Mouse (Mus musculus) kidney, embryonic 16.5 days (tissue): Measurements from ENCODE around the gene Gsto1. TPM values are rescaled to one million over a fixed set of nuclear protein-coding genes. Genes with fewer than 3 reads are reported as not detected.

Source experiments
- ATAC-seq: fragments of 200-750 bp; cut with Nextera tagmentation; 2 replicates; pipeline ENCODE4 v1.8.0; 2017; ENCODE audit warnings: moderate TSS enrichment; ENCODE audit not compliant: low FRiP score, low TSS enrichment
- H3K27ac ChIP-seq: fragments of 300-500 bp; sonication (generic); 2 replicates; pipeline ENCODE4 v1.5.1; 2014; ENCODE audit warnings: low read length
- H3K27me3 ChIP-seq: fragments of 300-500 bp; sonication (generic); 2 replicates; pipeline ENCODE4 v1.6.1; 2014; ENCODE audit warnings: low read length, control low read depth, mixed read lengths; ENCODE audit not compliant: insufficient read depth
- H3K36me3 ChIP-seq: fragments of 300-500 bp; sonication (generic); 2 replicates; pipeline ENCODE4 v1.6.1; 2014; ENCODE audit warnings: low read length, control low read depth, mixed read lengths; ENCODE audit not compliant: insufficient read depth
- H3K4me1 ChIP-seq: fragments of 300-500 bp; sonication (generic); 2 replicates; pipeline ENCODE4 v1.6.1; 2014; ENCODE audit warnings: low read length, control low read depth, mixed read lengths; ENCODE audit not compliant: insufficient read depth
- H3K4me2 ChIP-seq: fragments of 300-500 bp; sonication (generic); replicated peaks from 2 replicates; pipeline ENCODE4 v1.6.1; 2014; ENCODE audit warnings: low read depth, low read length
- H3K4me3 ChIP-seq: fragments of 300-500 bp; sonication (generic); 2 replicates; pipeline ENCODE4 v1.5.1; 2014; ENCODE audit warnings: mild to moderate bottlenecking, low read length
- H3K9ac ChIP-seq: fragments of 300-500 bp; sonication (generic); replicated peaks from 2 replicates; pipeline ENCODE4 v1.6.1; 2014; ENCODE audit warnings: low read length
- H3K9me3 ChIP-seq: fragments of 300-500 bp; sonication (generic); 2 replicates; pipeline ENCODE4 v1.6.1; 2016; ENCODE audit warnings: low read length, control low read depth
- WGBS: fragments of 180-500 bp; shearing (Covaris S2); extraction: QIAGEN DNeasy Blood & Tissue Kit; methylation state at CpG from one replicate; pipeline ENCODE4 v1.1.7; 2014; 5-methylcytosine and 5-hydroxymethylcytosine counted together
- polyA plus RNA-seq: library from polyadenylated mRNA; unstranded; fragments of >200 nt; fragmentation: Nextera tagmentation; extraction: Ambion mirVana; gene quantifications from 2 replicates; pipeline ENCODE4 v1.2.1, GENCODE M21; 2015

Gsto1 gene
- polyA plus RNA-seq, 1 experiment from 2014 or later, result 134 TPM

GRCm38 (mm10) chr19:47885886-47886285 is 31.1 kb downstream of the Gsto1 start:
- no peak for ATAC-seq
- Histone ChIP-seq H3K4me2 (no peak overlapping the region), H3K9ac (no peak overlapping the region), H3K27me3 (no peaks in the 10 kb centered on the region), H3K36me3 (no peaks in the 10 kb centered on the region), H3K4me1 (peaks cover 39% of the 10 kb centered on the region), H3K27ac (peak overlapping the region; percentile 17; the same call in 1 of the 2 replicates), H3K9me3 (no peaks in the 10 kb centered on the region), H3K4me3 (no peak overlapping the region)
- WGBS, result 76% methylated on average over 11 of the region's 11 CpGs

DNA sequence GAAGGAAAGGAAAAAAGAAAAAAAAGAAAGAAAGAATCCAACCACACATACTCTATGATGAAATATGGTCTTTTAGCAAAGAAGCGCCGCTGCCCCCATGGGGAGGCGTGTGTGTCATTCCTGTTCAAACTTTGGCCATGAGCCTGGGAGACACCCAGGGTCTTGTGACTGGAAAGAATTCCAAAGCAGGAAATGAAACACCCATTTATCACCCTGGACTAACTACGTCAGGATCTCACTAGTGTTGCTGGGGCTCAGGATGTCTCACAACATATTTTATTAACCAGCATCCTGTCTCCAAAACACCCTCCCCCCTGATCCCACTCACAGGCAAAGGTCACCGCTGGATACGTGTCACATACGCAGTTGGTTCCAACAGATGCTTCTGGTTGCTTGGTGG is 31.8 kb downstream of the Gsto1 start:
- 35% methylated on average over 7 of the region's 7 CpGs for WGBS
- no peaks in the 10 kb centered on the region for H3K27me3 ChIP-seq
- ATAC-seq, result peak; percentile 67
- H3K4me2 ChIP-seq, result no peak overlapping the region
- H3K4me1 ChIP-seq, result peaks cover 46% of the 10 kb centered on the region
- no peak overlapping the region for H3K4me3 ChIP-seq
- no peaks in the 10 kb centered on the region for H3K36me3 ChIP-seq
- no peaks in the 10 kb centered on the region for H3K9me3 ChIP-seq
- H3K27ac ChIP-seq, result peak overlapping the region; percentile 63; the same call in 1 of the 2 replicates
- H3K9ac ChIP-seq, result no peak overlapping the region

DNA sequence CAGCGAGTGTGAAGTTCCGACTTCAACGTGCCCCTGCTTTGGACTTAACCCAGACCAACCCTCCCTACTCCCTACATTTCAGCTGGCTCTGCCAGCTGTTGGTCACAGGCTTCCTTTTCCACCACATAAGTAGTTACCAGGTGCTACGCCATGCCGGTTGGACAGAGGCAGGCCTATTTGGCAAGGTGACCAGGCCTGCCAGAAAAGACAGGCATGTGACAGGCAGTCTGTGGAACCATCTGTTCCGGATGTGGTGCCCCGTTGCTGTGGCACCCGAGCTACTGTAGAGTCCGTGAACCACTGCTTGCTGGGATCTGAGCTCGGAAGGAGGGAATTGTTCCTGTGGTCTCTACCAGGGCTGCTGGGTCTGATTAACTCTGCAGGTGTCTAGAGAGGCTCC is 32.6 kb downstream of the Gsto1 start:
- Histone ChIP-seq H3K27ac (peak overlapping the region; percentile 63), H3K4me3 (no peak overlapping the region), H3K9me3 (no peaks in the 10 kb centered on the region), H3K4me2 (no peak overlapping the region), H3K9ac (no peak overlapping the region), H3K36me3 (no peaks in the 10 kb centered on the region), H3K27me3 (no peaks in the 10 kb centered on the region), H3K4me1 (peaks cover 52% of the 10 kb centered on the region)
- WGBS, result 88% methylated on average over 10 of the region's 10 CpGs
- no peak for ATAC-seq

DNA sequence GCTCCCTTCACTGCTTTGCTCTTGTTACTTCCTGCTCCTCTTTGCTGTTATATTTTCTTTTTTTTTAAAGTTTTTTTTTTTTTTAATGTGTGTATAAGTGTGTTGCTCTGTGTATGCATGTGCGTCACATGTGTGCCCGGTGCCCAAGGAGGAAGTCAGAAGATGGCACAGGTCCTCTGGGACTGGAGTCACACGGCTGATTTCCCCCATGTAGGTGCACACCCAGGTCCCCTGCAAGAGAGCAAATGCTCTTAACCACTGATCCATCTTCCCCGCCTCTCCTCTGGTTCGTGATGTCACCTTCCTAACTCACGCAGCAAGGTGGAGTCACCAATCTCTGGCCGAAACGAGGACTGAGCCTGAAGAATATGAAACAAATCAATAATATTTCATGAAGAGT is 33.3 kb downstream of the Gsto1 start:
- no peak for ATAC-seq
- Histone ChIP-seq H3K4me3 (no peak overlapping the region), H3K36me3 (no peaks in the 10 kb centered on the region), H3K9me3 (no peaks in the 10 kb centered on the region), H3K4me1 (peaks cover 54% of the 10 kb centered on the region), H3K27me3 (no peaks in the 10 kb centered on the region), H3K4me2 (no peak overlapping the region), H3K9ac (no peak overlapping the region), H3K27ac (no peak overlapping the region)
- WGBS, result 93% methylated on average over 8 of the region's 8 CpGs

DNA sequence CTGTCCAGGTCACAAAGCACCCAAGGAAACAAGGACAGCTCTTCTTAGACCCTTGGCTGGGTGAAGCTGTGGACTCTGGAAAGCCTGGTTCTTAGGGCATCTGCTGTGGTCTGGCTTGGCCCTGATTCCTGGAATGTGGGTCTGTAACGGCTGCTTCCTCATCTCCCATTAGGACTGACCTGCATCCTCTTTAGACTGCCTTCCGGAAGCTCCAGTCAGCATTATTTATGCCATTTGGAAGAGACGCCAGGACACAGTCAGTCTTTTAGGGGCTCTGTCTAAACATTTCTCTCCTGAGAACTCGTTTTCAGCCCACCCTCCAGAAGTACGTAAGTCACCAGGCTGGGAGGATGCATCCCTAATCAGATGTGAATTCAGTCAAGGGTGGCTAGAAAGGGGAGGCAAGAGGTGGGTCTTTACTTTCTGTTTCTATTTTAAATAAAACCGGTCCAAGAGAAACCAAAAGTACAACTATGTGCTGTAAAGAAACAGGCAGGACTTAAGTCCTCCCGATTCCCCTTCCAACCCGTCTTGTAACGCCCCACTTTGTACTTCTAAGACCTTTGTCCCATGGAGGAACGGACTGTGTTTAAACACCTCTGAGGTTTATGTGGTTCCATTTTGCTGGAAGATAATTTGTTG is 35.8 kb downstream of the Gsto1 start:
- Histone ChIP-seq H3K27me3 (no peaks in the 10 kb centered on the region), H3K9me3 (no peaks in the 10 kb centered on the region), H3K4me3 (peak overlapping the region; percentile 8; the same call in 1 of the 2 replicates), H3K4me1 (peaks cover 47% of the 10 kb centered on the region), H3K9ac (peak overlapping the region; percentile 37; the same call in 1 of the 2 replicates), H3K27ac (peak overlapping the region; percentile 93), H3K4me2 (peak overlapping the region; percentile 38), H3K36me3 (peaks cover 15% of the 10 kb centered on the region; the same call in 1 of the 2 replicates)
- ATAC-seq, result peak; percentile 37; the same call in 1 of the 2 replicates
- WGBS, result 32% methylated on average over 10 of the region's 10 CpGs

- Histone ChIP-seq H3K4me1 (peaks cover 39% of the 10 kb centered on the region), H3K27ac (peak overlapping the region; percentile 93), H3K9ac (no peak overlapping the region), H3K27me3 (no peaks in the 10 kb centered on the region), H3K36me3 (peaks cover 26% of the 10 kb centered on the region), H3K4me2 (peak overlapping the region; percentile 38; the same call in 1 of the 2 replicates), H3K9me3 (no peaks in the 10 kb centered on the region), H3K4me3 (no peak overlapping the region)
- 50% methylated on average over 11 of the region's 11 CpGs for WGBS
- peak; percentile 78 for ATAC-seq
These were observed 37.0 kb downstream of the Gsto1 start for GRCm38 (mm10) chr19:47891562-47892312.

GRCm38 (mm10) chr19:47893092-47893491 is 38.3 kb downstream of the Gsto1 start:
- H3K4me1 ChIP-seq, result peaks cover 32% of the 10 kb centered on the region
- peaks cover 36% of the 10 kb centered on the region for H3K36me3 ChIP-seq
- no peaks in the 10 kb centered on the region for H3K9me3 ChIP-seq
- H3K27me3 ChIP-seq, result no peaks in the 10 kb centered on the region
- ATAC-seq, result no peak
- no peak overlapping the region for H3K4me3 ChIP-seq
- no peak overlapping the region for H3K9ac ChIP-seq
- 96% methylated on average over 6 of the region's 6 CpGs for WGBS
- no peak overlapping the region for H3K27ac ChIP-seq
- H3K4me2 ChIP-seq, result no peak overlapping the region

- Histone ChIP-seq H3K9me3 (no peaks in the 10 kb centered on the region), H3K36me3 (peaks cover 36% of the 10 kb centered on the region), H3K4me3 (no peak overlapping the region), H3K4me2 (no peak overlapping the region), H3K4me1 (peaks cover 24% of the 10 kb centered on the region), H3K9ac (no peak overlapping the region), H3K27me3 (no peaks in the 10 kb centered on the region), H3K27ac (no peak overlapping the region)
- 80% methylated on average over 8 of the region's 8 CpGs for WGBS
- ATAC-seq, result no peak
These were observed 43.8 kb downstream of the Gsto1 start for GRCm38 (mm10) chr19:47898472-47899079.

- H3K4me1 ChIP-seq, result peaks cover 28% of the 10 kb centered on the region
- H3K36me3 ChIP-seq, result peaks cover 27% of the 10 kb centered on the region
- no peak for ATAC-seq
- H3K4me3 ChIP-seq, result no peak overlapping the region
- no peaks in the 10 kb centered on the region for H3K9me3 ChIP-seq
- no peak overlapping the region for H3K9ac ChIP-seq
- WGBS, result 59% methylated on average over 6 of the region's 6 CpGs
- H3K27me3 ChIP-seq, result no peaks in the 10 kb centered on the region
- no peak overlapping the region for H3K4me2 ChIP-seq
- H3K27ac ChIP-seq, result no peak overlapping the region
These were observed 45.2 kb downstream of the Gsto1 start for GRCm38 (mm10) chr19:47900012-47900411.
